Mouse (Mus musculus) C2C12 (cell line): ENCODE measurements at regions not wholly inside any gene's neighbourhood (a gene's known extent, or its start where the extent isn't known, plus 50 kb on each side); places are given as distances from the start of the nearest gene placed in this dataset.
"Not testable (repeated sequence)": the region's sequence is repeated elsewhere in the genome, so short reads cannot be mapped to it uniquely, and the experiment has no call there.

Source experiments
- H3K27me3 ChIP-seq: one replicate; pipeline ENCODE4 v1.6.1; 2011; ENCODE audit not compliant: control insufficient read depth, insufficient read depth, insufficient read length
- H3K36me3 ChIP-seq: one replicate; pipeline ENCODE4 v1.6.1; 2011; ENCODE audit not compliant: control insufficient read depth, insufficient read depth
- H3K4me3 ChIP-seq: one replicate; pipeline ENCODE4 v1.5.1; 2011; ENCODE audit warnings: mild to moderate bottlenecking, control low read depth; ENCODE audit not compliant: poor library complexity, insufficient read depth, severe bottlenecking
- H3K79me2 ChIP-seq: one replicate; pipeline ENCODE4 v1.6.1; 2011; ENCODE audit not compliant: control insufficient read depth, insufficient read depth
- H3K79me3 ChIP-seq: one replicate; pipeline ENCODE4 v1.6.1; 2011; ENCODE audit warnings: low read depth, control low read depth
- H3ac ChIP-seq: one replicate; pipeline ENCODE3; 2011; ENCODE audit warnings: low read depth; ENCODE audit not compliant: control insufficient read depth, insufficient read length
- CEBPB ChIP-seq: IDR thresholded peaks from one replicate; pipeline ENCODE4 v1.6.1; 2011; ENCODE audit warnings: low read depth, mild to moderate bottlenecking, control low read depth, moderate library complexity
- CTCF ChIP-seq: IDR thresholded peaks from one replicate; pipeline ENCODE4 v1.5.1; 2011; ENCODE audit not compliant: control insufficient read depth, insufficient read depth, insufficient read length
- FOSL1 ChIP-seq: IDR thresholded peaks from one replicate; pipeline ENCODE4 v1.8.0; 2011; ENCODE audit warnings: mild to moderate bottlenecking, low read length; ENCODE audit not compliant: poor library complexity, insufficient read depth, severe bottlenecking
- MAX ChIP-seq: IDR thresholded peaks from one replicate; pipeline ENCODE4 v1.6.1; 2011; ENCODE audit warnings: mild to moderate bottlenecking, control low read depth
- MYOD1 ChIP-seq: IDR thresholded peaks from one replicate; pipeline ENCODE4 v1.6.1; 2011; ENCODE audit warnings: low read depth; ENCODE audit not compliant: control insufficient read depth, insufficient read length
- MYOG ChIP-seq: IDR thresholded peaks from one replicate; pipeline ENCODE4 v1.6.1; 2011; ENCODE audit not compliant: control insufficient read depth, insufficient read length; ENCODE audit errors: extremely low read depth
- USF1 ChIP-seq: IDR thresholded peaks from one replicate; pipeline ENCODE4 v1.6.1; 2011; ENCODE audit warnings: low read depth, mild to moderate bottlenecking, control low read depth, moderate library complexity

- no peaks in the 10 kb centered on the region for H3K79me2 ChIP-seq
- H3K4me3 ChIP-seq, result no peak overlapping the region
- H3K36me3 ChIP-seq, result no peaks in the 10 kb centered on the region
- H3K27me3 ChIP-seq, result no peaks in the 10 kb centered on the region
- TF ChIP-seq CEBPB (no peak), MYOG (no peak), MYOD1 (no peak), FOSL1 (no peak), MAX (no peak), CTCF (no peak), USF1 (no peak)
- no peaks in the 10 kb centered on the region for H3K79me3 ChIP-seq
- no peak overlapping the region for H3ac ChIP-seq
These were observed 102.6 kb downstream of the Naa11 start for GRCm38 (mm10) chr5:97289401-97290165.

- Histone ChIP-seq H3K27me3 (no peaks in the 10 kb centered on the region), H3K79me3 (no peaks in the 10 kb centered on the region), H3K36me3 (no peaks in the 10 kb centered on the region), H3K79me2 (no peaks in the 10 kb centered on the region), H3ac (no peak overlapping the region), H3K4me3 (no peak overlapping the region)
- no peak for TF ChIP-seq MYOG
- TF ChIP-seq USF1, result no peak
- TF ChIP-seq MAX, result no peak
- no peak for TF ChIP-seq CTCF
- no peak for TF ChIP-seq CEBPB
- no peak for TF ChIP-seq FOSL1
- no peak for TF ChIP-seq MYOD1
These were observed 112.7 kb downstream of the Naa11 start for GRCm38 (mm10) chr5:97279455-97279854.

- Histone ChIP-seq H3K4me3 (no peak overlapping the region), H3K79me2 (no peaks in the 10 kb centered on the region), H3K79me3 (no peaks in the 10 kb centered on the region), H3K36me3 (no peaks in the 10 kb centered on the region), H3ac (no peak overlapping the region), H3K27me3 (no peaks in the 10 kb centered on the region)
- TF ChIP-seq FOSL1 (no peak), USF1 (no peak), MYOD1 (no peak), CTCF (no peak), CEBPB (no peak)
These were observed 114.2 kb downstream of the Naa11 start for GRCm38 (mm10) chr5:97277795-97278572.

GRCm38 (mm10) chr5:97276724-97277123 is 115.5 kb downstream of the Naa11 start:
- Histone ChIP-seq H3ac (no peak overlapping the region), H3K27me3 (no peaks in the 10 kb centered on the region), H3K36me3 (no peaks in the 10 kb centered on the region), H3K79me2 (no peaks in the 10 kb centered on the region), H3K79me3 (no peaks in the 10 kb centered on the region), H3K4me3 (no peak overlapping the region)
- no peak for TF ChIP-seq FOSL1
- TF ChIP-seq CTCF, result no peak
- no peak for TF ChIP-seq MYOD1
- TF ChIP-seq USF1, result no peak
- no peak for TF ChIP-seq MAX

- H3K79me3 ChIP-seq, H3K36me3 ChIP-seq, H3K4me3 ChIP-seq, H3ac ChIP-seq, H3K27me3 ChIP-seq, H3K79me2 ChIP-seq: not testable (repeated sequence)
These were observed 127.5 kb downstream of the Naa11 start for GRCm38 (mm10) chr5:97264666-97265065.

- Histone ChIP-seq H3K79me3 (no peaks in the 10 kb centered on the region), H3K36me3 (no peaks in the 10 kb centered on the region), H3K27me3 (no peaks in the 10 kb centered on the region), H3K79me2 (no peaks in the 10 kb centered on the region), H3K4me3 (no peak overlapping the region), H3ac (no peak overlapping the region)
- no peak for TF ChIP-seq CEBPB
- no peak for TF ChIP-seq MAX
- no peak for TF ChIP-seq FOSL1
- no peak for TF ChIP-seq MYOD1
- no peak for TF ChIP-seq USF1
- no peak for TF ChIP-seq MYOG
- no peak for TF ChIP-seq CTCF
These were observed 135.1 kb downstream of the Naa11 start for GRCm38 (mm10) chr5:97257106-97257505.
